Mouse (Mus musculus): ENCODE measurements around the gene Srrm4.

- no peak for TF ChIP-seq EP300 (IDR thresholded peaks at IDR 0.05; ENCODE audit: low read depth)
- TF ChIP-seq CTCF (IDR thresholded peaks at IDR 0.05; ENCODE audit: low read depth) = no peak
Observed at GRCm38 (mm10) chr5:116478607-116479371, 112.8 kb downstream of the Srrm4 start.

All from heart, postnatal 0 days (tissue).